Mouse (Mus musculus): ENCODE results near the gene Zbtb20.

Gene Zbtb20

DNA sequence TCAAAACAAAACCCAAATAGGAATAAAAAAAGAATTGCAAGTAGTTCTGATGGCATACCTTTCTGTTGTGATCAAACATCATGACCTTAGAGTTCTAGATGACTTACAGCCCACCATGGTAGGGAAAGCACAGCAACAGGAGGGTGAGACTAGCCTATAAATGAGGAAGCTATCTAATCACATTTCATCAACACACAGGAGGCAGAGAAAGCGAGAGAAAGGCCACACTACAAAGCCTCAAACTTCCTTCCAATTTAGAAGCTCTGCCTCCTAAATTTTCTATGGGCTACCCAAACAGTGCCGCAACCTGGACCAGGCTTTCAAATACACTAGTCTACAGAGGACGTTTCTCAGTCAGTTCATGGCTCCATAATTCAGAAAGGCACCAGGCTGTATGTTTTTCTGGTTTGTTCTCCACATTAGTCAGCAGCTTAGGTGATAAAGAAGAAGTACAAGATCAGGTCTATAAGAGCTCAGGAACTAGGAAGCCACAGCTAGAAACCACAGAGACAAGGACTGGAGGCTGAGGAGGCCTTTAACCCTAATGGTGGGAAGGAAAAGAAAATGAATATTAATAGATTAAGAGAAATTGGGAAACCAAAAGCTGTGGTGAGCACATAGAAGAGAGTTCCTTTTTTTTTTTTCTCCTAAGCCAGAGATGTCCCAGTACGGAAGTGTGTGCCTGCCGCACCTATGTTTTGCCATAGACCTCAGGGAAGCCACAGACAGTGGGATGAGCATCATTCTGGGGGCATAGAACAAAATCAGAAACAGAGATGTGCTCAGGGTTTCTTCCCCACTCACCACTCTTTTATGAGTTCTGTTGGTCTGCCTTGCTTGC lies 572.7 kb downstream of the Zbtb20 start:
- no peak for DNase-seq (ENCODE audit: low spot score)

DNA sequence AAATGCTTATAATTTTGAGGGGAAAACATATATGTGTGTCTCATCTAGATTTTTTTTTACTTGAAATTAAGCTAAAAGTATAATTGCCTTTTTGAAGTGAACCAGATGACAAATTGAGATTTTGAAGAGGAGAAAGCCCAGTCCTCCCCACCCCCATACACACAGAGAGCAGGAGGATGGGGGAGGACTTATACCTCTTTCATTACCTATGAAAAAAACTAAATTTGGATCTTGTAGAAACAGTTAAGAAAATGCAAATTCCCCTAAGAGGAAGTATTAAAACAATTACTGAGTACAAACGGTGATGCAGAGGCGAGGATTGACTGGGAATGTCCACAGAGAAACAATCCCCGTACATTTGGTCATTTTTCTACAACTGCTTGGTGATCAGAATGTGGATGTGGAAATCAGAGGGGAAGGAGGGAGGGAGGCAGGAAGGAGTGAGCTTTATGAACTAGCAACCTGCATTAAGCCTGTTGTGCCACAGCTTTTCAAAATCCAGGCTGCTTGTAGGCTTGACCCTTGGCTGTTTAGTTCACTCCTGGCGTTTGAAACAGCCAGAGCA lies 578.8 kb downstream of the Zbtb20 start:
- no peak for DNase-seq (ENCODE audit: low spot score)

DNA sequence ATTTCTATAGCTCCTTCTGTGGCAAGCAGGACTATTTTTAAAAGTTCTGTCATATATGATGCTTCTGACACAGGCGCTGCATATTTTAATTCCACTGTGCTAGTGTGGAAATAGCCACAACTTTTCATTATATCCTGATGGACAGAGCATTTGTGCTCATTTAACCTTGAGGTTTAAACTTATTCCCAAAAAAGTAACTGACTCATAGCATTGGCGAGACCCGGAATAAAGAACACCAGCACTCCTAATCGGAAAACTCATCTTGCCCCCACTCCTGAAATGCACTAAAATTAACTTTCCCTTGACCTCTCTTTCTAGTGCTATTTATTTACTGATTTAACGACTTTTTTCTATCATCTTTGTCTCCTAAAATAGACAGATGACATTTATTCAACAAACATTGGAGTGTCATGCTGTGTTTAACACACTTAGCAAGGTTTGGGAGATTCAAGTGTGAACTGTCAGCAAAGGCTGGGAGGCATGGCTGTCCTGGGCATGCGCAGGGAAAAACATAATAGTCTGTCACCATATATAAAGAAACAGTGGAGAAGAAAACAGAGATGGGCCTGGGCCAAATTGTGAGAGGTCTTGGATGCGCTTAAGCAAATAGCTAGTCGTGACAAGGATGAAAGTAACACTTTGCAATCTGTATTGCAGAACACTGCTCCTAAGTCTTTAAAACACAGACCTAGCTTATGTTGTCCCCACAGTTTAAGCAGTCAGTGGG lies 580.9 kb downstream of the Zbtb20 start:
- DNase-seq (ENCODE audit: low spot score): no peak

DNA sequence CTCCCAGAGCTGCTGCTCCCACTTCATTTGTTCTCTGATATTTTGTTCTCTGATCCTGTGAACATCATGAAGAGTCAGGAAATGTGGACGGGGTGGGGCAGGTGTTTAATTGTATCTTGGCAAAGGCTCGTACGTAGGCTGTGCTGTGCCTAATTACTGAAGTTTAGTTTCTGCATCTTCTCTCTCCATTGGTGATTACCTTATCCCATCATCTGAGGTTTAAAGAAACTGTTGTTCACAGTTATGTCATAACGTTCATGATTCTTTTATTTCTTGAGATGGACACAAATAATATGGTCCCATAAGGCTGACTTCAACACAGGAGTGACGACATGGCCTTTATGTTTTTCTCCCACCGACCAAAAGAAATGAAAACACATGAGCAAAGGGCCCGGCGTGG lies 582.1 kb downstream of the Zbtb20 start:
- DNase-seq (ENCODE audit: low spot score): no peak

DNA sequence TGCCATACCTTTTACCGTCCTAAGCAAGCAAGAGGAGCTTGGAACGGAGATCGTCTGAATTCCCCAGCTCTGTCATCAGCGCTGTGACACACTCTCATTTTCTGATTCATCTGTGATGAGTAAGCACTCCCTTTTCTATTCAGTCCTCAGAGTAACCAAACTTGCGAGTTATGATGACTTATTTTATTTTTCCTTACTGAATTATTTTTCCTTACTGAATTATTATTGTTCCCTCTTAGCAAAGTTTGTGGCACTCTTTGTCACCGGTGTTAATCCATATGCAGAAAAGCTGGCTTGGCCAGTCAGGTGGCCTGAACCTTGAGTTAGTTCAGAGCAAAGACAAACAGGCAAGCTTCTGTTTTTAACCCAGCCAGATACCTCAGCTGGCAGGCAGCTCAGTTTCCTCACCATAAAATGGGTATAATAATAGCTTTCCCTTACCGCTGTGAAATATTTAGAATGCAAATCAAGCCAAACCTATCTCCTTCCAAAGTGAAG lies 583.1 kb downstream of the Zbtb20 start:
- DNase-seq (ENCODE audit: low spot score): no peak

DNA sequence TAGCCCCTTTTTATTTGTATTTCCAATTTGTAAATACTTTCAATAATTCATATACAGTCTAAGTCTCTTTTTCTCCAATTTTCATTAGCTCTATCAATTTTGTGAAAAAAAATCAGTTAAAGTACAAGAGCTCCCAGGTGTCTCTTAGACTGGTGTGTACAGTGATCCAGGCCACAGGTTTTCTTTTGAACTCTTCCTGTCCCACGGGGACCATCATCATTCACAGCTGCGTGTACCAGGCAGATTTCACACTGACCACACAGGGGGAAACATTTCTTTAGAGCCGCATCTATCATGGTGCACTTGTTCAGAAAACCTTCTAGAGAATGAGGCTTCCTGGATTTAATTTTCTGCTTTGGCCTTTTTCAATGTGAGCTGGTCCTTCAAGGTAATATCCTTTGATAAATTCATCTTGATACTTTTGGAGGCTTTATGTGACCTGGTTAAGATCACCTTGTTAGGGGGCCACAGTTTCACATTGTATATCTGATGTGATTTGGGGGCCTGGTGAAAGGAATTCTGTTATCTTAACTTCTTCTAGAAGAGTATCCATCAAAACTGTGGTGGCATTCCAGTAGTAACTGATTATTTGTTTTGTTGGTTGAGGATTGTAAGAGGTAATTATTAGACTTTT lies 586.2 kb downstream of the Zbtb20 start:
- no peak for DNase-seq (ENCODE audit: low spot score)

DNA sequence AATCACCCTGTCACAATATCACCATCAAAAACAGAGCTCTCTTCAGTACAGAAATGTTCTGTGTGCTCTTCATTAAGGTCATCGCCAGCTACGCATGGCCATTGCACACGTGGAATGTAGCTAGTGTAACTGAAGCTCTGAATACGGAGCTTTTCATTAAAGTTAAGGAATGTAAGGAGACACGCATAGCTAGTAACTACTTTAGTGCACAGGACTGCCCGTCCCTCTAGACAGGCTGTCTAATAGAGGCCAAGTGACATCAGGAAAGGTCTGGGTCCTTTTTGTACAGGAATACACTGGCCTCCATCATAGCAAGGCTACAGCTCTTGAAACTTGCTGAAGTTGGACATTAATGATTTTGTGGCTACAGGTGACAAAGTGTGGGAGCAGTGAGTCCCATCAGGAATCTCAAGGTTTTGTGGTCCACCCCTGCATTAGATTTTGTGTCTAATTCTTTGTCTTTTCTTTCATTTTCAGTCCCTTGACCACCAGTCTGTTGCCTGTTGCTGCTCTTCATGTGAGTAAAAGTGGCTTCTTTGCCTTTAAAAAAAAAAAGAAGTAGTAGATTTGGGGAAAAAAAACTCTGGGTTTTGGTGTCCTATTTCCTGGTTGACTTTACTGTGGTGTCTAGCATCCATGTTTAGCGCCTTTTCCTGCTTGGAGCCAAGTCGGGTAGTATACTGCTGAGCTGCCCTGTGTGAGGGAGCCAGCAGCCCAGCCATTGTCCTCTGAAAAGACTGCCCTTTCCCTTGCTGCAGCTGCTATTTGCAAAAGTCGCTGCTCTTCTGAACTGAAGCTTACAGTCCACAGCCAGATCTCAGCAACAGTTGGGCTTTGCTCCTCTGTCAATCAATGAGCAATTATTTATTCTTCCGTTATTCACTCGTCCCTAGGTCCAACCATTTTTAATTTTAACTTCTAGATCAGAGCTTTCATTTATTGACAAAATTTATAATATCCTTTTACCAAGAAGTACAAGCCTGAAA lies 587.1 kb downstream of the Zbtb20 start:
- no peak for DNase-seq (ENCODE audit: low spot score)

DNA sequence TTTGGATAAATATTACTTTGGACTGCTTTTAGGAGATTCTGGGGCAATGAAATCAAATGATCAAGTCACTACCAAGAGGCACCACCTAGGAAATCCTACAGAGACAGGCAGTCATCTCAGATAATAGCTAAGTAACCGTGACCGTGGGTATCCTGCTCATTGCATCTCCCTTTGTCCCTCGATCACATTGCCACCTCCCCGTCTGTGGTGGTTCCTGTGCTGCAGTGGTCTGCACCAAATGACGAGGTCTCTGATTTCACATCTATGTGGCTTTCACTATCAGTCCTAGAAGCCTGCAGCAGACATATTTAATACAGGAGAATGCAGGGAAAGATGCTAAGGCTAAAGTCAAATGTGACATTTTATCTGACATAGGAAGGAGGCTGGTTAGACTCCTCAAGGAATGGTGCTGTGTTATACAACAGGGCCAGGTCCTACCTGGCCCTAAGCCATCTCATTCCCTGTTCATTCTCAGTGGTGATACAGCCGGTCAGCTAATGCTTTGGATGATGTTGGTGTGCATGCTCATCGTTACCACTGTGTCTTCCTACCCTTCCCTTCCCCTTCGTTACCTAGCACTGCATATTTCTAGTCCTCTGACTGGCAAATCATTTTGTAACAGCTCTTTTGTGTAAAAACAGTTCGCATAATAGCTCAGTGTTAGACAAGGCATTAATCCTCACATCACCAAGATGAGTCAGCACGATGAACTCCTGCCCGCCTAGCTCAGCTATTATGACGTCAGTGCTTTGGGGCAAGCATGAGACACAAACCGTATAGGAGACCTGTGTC lies 588.2 kb downstream of the Zbtb20 start:
- DNase-seq (ENCODE audit: low spot score): no peak

DNA sequence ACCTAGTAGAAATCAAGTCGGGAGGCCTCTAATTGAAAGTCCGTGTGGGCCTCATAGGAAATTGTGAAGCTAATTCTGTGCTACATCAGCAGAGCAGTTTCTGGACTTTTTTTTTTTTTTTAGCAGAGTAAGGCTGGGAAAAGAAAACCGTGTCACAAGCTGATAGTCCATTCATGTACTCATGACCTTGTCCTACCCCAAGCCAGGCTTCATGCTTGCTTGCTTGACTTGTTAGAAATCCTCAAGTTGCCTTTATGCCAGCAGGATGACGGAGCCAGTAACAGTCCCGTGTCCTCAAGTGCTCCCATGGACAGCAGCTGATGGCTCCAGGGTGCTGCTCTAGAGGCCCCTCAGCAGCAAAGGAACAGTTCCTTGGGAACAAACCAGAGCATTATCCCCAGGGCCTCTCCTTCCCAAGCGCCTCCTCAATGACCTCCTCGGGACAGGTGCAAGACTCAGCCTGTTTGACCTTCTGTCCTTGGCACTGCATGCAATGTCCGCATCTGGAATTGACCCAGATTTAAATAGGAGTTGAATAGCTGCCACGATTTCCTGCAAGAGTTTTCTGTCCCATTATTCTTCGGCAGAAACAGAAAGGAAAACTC lies 588.9 kb downstream of the Zbtb20 start:
- peak; percentile 6 for DNase-seq (ENCODE audit: low spot score)

DNA sequence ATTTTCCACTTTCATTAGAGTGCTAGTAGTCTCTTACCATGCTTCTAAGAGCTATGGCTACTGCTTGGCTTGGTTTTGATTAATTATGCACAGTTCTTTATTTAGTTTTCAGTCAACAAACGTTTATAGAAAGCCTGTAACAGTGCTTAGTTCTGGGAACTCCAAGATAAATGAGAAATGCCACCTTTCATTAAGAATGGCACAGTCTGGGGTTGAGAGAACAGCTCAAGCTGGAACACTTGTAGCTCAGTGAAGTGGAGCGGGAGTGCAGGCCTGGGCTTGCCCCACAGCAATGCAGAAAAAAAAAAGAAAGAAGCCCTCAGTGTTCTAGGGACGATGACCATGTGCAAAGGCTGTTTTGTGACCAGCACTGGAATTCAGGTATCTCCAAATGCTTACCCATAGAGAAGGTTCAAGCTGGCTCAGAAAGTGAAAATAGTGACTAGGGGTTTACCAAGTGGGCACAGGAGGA lies 589.7 kb downstream of the Zbtb20 start:
- no peak for DNase-seq (ENCODE audit: low spot score)

DNA sequence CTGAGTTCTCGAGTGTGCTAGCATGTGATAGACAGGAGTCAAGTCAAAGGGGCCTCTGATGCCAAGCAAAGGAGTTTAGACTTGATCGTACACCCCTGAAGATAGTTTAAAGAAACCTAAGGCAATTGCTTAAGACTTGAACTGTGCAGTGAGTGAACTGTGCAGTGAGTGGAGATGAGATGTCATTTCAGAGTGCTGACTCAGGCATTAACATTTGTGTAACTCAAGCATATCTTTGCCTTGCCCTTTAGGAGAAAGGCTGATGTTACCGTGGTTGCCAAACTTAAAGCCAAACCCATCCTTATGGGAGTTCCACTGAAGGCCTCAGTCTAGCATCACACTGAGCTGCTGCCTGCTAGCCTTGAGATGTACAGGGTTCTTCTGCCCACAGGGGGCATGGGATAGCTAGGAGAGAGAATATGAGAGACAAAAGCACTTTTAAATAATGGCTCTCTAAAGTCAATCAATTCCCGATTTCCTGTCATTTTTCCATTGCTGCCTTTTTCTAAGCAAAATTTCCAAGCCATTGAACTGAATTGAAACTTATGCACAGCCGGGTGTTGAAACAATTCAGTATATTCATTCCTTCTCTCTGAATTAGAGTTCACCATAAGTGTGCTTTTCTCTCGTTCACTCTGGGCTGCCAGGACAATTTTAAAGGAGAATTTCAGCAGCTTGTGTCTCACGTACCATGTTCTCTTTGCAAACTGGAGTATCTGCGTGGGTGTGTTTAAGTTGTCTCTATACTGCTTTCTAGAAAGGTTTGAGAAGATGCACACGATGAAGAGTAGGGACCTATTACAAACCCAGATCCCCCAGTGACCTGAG lies 590.5 kb downstream of the Zbtb20 start:
- no peak for DNase-seq (ENCODE audit: low spot score)

DNA sequence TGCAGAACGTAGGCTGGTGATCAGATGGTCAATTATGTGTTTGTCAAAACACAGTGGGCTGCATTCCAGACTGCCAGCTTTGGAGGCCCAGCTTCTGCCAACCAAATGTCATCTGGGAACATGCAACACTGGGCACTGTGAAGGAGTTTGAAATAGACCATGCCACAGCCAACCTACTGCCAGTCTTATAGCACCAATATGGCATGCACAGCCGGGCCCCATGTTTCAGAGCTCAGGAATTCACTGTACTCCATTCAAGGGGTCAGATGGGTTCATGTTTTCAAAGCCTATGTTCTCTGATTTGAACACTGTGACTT lies 591.0 kb downstream of the Zbtb20 start:
- no peak for DNase-seq (ENCODE audit: low spot score)

DNA sequence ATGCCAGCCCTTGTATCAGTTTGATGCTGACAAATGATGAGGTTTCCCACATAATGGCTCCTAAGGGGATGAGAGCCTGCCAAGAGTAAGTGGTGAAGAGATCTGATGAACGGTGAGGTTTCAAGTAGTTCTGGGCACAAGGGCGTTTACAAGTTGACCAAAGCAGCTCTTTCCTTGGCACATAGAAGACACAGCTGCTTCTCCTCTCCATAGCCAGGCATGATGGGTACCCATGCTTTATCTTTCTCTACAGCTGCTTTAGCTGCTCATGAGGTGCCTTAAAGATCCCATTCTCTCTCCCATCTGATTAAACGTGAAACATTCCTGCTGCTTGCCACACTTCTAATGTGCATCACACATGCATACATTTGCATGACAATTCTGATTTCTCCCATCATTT lies 595.4 kb downstream of the Zbtb20 start:
- no peak for DNase-seq (ENCODE audit: low spot score)

DNA sequence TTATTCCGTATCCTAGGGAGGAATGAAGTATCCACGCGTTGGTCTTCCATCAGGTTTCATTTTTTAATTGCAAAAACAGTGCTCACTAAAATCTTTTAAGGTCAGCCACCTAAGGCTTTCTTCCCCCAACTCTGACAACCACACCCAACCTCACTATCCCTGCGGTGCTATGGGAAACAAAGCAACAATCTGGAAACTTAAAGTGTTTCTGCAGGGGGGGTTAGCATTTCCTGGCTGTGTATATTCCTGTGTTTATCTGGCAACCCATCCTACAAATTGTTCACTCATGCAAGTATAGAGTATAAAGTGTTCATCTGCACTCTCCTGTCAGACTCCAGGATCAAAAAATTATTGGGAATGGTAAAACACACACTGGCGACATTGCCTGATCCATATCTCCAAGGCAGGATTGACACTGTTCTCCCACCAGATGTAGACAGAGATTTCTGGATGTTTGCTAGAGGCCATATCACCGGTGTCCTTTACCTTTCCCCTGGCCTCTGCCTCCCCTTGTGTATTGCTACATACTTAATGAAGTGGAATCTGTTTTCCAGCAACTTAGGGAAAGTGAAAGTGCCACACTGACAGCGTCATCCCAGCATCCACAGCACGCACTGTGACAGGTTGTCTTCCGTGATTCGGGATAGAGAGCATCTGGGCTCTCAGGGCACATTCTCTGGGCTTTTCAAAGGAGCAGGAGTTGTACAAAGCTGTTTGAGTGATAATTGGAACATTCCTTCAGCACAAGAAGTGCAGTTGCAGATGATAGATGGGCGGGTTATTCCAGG lies 599.5 kb downstream of the Zbtb20 start:
- DNase-seq (ENCODE audit: low spot score): no peak

DNA sequence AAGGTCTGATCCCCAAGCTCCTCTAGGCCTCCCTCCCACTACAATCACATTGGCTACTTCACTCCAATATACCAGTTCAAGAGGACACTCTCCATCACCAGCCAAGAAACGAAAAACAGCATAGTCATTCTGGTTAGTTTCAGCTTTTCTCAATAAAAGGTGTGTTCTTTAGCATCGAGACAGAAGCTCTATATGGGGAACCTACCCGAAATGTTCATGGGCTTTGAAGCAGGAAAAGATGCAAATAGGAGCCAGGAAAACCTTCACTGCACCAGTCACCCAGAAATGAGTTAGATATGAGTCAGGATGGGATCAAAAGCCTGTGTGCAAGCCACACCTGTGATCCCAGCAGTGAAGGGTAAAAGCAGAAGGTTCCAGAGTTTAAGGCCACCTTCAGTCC lies 601.2 kb downstream of the Zbtb20 start:
- no peak for DNase-seq (ENCODE audit: low spot score)

DNA sequence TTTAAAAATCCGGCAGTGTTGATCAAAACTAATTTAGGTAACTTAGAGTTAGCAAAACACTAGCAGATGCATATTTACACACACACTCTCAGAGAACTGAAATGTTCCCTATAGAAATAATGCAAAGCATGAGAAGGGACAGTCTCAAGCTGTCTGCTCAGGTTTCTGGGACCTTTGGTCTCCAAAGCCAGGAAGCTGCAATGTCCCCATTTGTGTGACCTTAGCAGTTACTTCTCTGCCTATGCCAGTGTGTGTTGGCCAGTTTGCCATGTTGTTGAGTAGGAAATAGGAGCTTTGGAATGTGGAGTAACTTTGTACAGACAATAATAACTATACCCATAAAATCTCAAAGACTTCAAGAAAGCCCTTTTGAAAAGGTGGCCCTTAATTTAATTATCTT lies 602.7 kb downstream of the Zbtb20 start:
- DNase-seq (ENCODE audit: low spot score): no peak

DNA sequence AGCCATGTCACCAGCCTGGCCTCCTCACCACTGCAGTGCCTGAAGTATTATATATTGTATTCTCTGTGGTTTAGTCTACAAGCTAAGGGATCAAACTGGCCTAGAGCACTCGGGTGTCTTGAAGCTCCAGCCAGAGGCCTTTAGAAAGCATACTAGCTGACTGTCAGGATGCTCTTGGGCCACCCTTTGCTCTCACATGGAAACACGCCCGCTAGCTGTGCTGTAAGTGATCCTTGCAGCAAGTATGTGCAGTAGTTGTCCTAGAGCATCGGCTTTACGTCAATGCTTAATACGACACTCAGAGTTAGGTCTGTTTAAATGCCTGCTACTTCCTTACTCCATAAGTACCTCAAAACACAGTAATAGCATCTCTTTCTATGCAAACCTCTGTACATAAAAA lies 604.9 kb downstream of the Zbtb20 start:
- no peak for DNase-seq (ENCODE audit: low spot score)

DNA sequence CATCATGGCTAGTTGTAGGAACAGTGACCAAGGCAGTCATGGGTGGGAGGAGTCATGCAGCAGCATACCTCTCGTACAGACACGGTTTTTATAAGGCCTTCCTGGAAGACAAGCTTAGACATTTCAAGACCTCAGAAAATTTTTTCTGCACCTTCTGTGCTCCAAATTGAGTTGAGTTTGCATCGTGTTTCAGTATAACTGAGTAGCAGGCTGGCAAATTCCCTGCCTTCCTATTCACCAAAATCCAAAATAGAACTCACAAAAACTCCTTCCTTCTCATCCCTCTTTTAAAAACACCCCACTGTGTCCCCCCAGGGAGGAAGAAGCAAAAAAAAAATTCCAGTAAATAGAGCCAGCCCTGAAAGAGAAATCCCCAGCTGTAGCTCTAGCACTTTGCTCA lies 606.4 kb downstream of the Zbtb20 start:
- no peak for DNase-seq (ENCODE audit: low spot score)
